Mouse (Mus musculus) midbrain, embryonic 11.5 days (tissue): ENCODE data around the gene Ergic3. TPM values are rescaled to one million over a fixed set of nuclear protein-coding genes. Genes with fewer than 3 reads are reported as not detected.

Experiments used
- ATAC-seq: fragments of 200-750 bp; cut with Nextera tagmentation; 2 replicates; pipeline ENCODE4 v1.8.0; 2017; ENCODE audit warnings: moderate TSS enrichment, moderate library complexity; ENCODE audit not compliant: low FRiP score
- DNase-seq: peaks from one replicate; pipeline ENCODE4 v3.0.0; 2015; ENCODE audit warnings: low spot score; ENCODE audit errors: missing footprints
- H3K27ac ChIP-seq: fragments of 300-500 bp; sonication (generic); 2 replicates; pipeline ENCODE4 v1.5.1; 2014; ENCODE audit warnings: low read depth, low read length
- H3K27me3 ChIP-seq: fragments of 300-500 bp; sonication (generic); 2 replicates; pipeline ENCODE4 v1.6.1; 2014; ENCODE audit warnings: mild to moderate bottlenecking, low read length, moderate library complexity, mixed read lengths; ENCODE audit not compliant: control insufficient read depth, insufficient read depth
- H3K36me3 ChIP-seq: fragments of 300-500 bp; sonication (generic); 2 replicates; pipeline ENCODE4 v1.6.1; 2014; ENCODE audit warnings: mild to moderate bottlenecking, low read length, moderate library complexity, mixed read lengths; ENCODE audit not compliant: control insufficient read depth, insufficient read depth
- H3K4me1 ChIP-seq: fragments of 300-500 bp; sonication (generic); 2 replicates; pipeline ENCODE4 v1.6.1; 2014; ENCODE audit warnings: low read length; ENCODE audit not compliant: control insufficient read depth, insufficient read depth
- H3K4me2 ChIP-seq: fragments of 300-500 bp; sonication (generic); 2 replicates; pipeline ENCODE4 v1.6.1; 2014; ENCODE audit warnings: mild to moderate bottlenecking, moderate library complexity
- H3K4me3 ChIP-seq: fragments of 300-500 bp; sonication (generic); 2 replicates; pipeline ENCODE4 v1.5.1; 2014; ENCODE audit warnings: low read depth, low read length
- H3K9ac ChIP-seq: fragments of 300-500 bp; sonication (generic); 2 replicates; pipeline ENCODE4 v1.6.1; 2014; ENCODE audit warnings: low read length
- H3K9me3 ChIP-seq: fragments of 300-500 bp; sonication (generic); 2 replicates; pipeline ENCODE4 v1.6.1; 2016; ENCODE audit warnings: low read length; ENCODE audit not compliant: control insufficient read depth
- WGBS: fragments of 180-500 bp; shearing (Covaris S2); extraction: QIAGEN DNeasy Blood & Tissue Kit; methylation state at CpG from one replicate; pipeline ENCODE4 v1.1.7; 2014; 5-methylcytosine and 5-hydroxymethylcytosine counted together
- polyA plus RNA-seq: library from polyadenylated mRNA; unstranded; fragments of >200 nt; fragmentation: Nextera tagmentation; extraction: Ambion mirVana; gene quantifications from 2 replicates; pipeline ENCODE4 v1.2.1, GENCODE M21; 2014

Ergic3 gene
- polyA plus RNA-seq, result 212 and 224 TPM in 2 replicates

DNA sequence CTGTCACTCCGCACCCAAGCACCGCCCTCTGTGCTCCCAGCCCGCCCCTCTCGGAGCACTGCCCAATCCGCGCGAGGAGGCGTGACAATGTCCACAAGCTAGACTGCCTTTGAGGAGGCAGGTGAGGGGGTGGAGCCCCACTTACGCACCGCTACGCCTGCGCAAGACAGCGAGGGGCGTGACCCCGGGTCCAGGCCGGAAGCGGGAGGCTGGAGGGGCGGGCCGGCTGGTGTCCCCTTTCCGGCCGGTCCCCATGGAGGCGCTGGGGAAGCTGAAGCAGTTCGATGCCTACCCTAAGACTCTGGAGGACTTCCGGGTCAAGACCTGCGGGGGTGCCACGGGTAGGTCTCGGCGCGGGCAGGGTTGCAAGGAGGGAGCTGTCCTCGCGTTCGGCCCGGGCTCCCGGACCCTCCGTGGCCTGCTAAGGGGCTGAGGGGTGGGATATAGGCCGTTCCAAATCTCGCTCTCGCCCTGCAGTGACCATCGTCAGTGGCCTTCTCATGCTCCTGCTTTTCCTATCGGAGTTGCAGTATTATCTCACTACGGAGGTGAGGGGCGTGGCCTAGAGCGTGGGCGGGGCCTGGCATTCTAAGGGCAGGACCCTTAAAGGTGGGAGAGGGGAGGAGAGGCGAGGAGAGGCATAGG is at the start of gene Ergic3, which contains the start of gene 6430550D23Rik:
Gene Ergic3, plus strand, starts transcription at position 158 of the 645 bp plus-strand sequence.
Gene 6430550D23Rik, minus strand, starts transcription at position 90 of the 645 bp plus-strand sequence.
- Histone ChIP-seq H3K4me1 (peaks cover 8% of the 10 kb centered on the region), H3K9me3 (no peaks in the 10 kb centered on the region), H3K36me3 (peaks cover 12% of the 10 kb centered on the region), H3K4me2 (peak within 1 kb of the TSS; percentile 79), H3K9ac (peak within 1 kb of the TSS; percentile 80), H3K27me3 (no peaks in the 10 kb centered on the region), H3K4me3 (peak within 1 kb of the TSS; percentile 86), H3K27ac (peak within 1 kb of the TSS; percentile 35; the same call in 1 of the 2 replicates)
- ATAC-seq, result peak; percentile 99
- DNase-seq, result peak; percentile 99
- under 1% methylated on average over 45 of the region's 45 CpGs for WGBS

DNA sequence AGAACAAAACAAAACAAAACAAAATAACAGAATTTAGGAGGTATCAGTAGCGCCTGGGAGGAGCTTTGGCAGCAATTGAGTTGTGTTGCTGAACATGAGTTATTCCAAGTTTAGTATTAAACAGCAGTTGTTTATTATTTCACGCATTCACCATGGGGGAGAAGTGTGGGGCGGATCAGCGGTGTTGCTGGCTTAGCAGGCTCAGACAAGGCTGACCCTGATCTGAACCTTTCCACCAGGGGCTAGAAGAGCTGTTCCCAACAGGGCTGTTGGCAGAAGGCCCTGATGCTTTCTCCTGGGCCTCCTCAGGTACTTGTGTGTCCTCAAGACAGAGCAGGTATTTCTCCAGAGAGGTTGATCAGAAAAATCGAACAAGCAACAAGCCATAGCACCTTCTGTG is 47.9 kb upstream of the Ergic3 start:
- no peak overlapping the region for H3K4me2 ChIP-seq
- H3K27me3 ChIP-seq, result no peaks in the 10 kb centered on the region
- H3K36me3 ChIP-seq, result peaks cover 2% of the 10 kb centered on the region; the same call in 1 of the 2 replicates
- ATAC-seq (no peak), DNase-seq (peak; percentile 44)
- H3K4me3 ChIP-seq, result no peak overlapping the region
- H3K27ac ChIP-seq, result no peak overlapping the region
- no peaks in the 10 kb centered on the region for H3K9me3 ChIP-seq
- H3K9ac ChIP-seq, result no peak overlapping the region
- 88% methylated on average over 5 of the region's 5 CpGs for whole genome bisulfite sequencing
- peaks cover 6% of the 10 kb centered on the region for H3K4me1 ChIP-seq

DNA sequence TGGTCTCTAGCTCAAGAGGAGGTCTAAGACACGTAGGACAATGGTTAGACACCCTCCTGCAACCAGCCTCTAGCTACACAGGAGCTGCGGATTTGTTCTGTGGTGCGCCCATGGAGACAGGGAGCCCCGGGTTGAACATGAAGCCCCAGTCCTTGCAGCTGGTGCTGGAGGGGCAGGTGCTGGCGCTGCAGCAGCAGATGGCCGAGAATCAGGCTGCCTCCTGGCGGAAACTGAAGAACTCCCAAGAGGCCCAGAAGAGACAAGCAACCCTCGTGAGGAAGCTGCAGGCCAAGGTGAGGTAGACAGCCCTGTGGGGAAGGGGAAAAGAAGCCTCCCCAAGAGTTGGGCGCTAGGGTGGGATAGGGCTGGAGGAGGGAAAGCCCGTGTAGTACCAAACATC is 46.0 kb upstream of the Ergic3 start:
- H3K4me2 ChIP-seq, result no peak overlapping the region
- no peaks in the 10 kb centered on the region for H3K9me3 ChIP-seq
- no peaks in the 10 kb centered on the region for H3K27me3 ChIP-seq
- no peak for DNase-seq
- H3K36me3 ChIP-seq, result peaks cover 5% of the 10 kb centered on the region; the same call in 1 of the 2 replicates
- no peak overlapping the region for H3K27ac ChIP-seq
- H3K4me1 ChIP-seq, result peaks cover 6% of the 10 kb centered on the region
- ATAC-seq, result no peak
- WGBS, result 83% methylated on average over 10 of the region's 10 CpGs
- H3K4me3 ChIP-seq, result no peak overlapping the region
- H3K9ac ChIP-seq, result no peak overlapping the region

DNA sequence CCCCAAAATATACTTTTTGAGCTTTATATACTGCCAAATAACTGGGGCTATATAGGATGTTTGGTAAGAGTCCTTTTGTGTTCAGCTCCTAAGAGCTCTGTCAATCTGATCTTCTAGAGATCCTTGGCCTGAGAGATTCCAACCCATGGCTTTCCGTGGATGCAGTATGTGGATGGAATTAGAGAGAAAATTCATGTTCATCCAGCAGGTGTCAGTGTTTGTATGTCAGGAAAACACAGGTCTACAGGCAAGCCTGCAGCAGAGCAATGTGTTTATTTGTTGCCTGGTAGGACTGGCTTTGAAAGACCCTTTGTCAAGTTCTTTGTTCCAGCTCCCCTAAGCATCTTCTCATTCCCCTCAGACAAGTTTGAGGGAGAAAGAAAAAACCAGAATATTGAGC is 44.9 kb upstream of the Ergic3 start:
- Histone ChIP-seq H3K4me3 (no peak overlapping the region), H3K27ac (no peak overlapping the region), H3K9me3 (no peaks in the 10 kb centered on the region), H3K4me1 (no peaks in the 10 kb centered on the region), H3K9ac (no peak overlapping the region), H3K27me3 (no peaks in the 10 kb centered on the region), H3K4me2 (no peak overlapping the region), H3K36me3 (peaks cover 9% of the 10 kb centered on the region; the same call in 1 of the 2 replicates)
- ATAC-seq (no peak), DNase-seq (peak; percentile 88)
- 41% methylated on average over 1 of the region's 1 CpGs for WGBS

DNA sequence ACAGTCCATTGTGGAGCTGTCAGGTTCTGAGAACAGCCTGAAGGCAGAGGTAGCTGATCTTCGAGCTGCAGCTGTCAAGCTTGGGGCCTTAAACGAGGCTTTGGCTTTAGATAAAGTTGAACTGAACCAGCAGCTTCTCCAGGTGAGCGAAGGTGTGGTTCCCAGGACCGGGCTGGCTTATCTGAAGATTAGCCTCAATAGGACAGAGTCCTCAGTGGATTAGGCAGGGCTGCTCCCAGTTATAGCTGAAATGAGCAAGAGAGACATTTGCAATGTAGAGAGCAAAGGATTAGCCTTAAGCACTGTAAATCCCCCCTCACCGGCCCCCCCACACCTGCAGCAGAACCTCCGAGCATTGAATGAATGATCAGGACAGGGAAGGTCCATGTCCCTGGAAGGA is 34.5 kb upstream of the Ergic3 start:
- H3K36me3 ChIP-seq, result peaks cover 24% of the 10 kb centered on the region
- no peak overlapping the region for H3K9ac ChIP-seq
- DNase-seq (no peak), ATAC-seq (no peak)
- no peak overlapping the region for H3K4me2 ChIP-seq
- H3K4me1 ChIP-seq, result no peaks in the 10 kb centered on the region
- no peaks in the 10 kb centered on the region for H3K9me3 ChIP-seq
- 82% methylated on average over 6 of the region's 6 CpGs for WGBS
- no peaks in the 10 kb centered on the region for H3K27me3 ChIP-seq
- no peak overlapping the region for H3K27ac ChIP-seq
- no peak overlapping the region for H3K4me3 ChIP-seq

DNA sequence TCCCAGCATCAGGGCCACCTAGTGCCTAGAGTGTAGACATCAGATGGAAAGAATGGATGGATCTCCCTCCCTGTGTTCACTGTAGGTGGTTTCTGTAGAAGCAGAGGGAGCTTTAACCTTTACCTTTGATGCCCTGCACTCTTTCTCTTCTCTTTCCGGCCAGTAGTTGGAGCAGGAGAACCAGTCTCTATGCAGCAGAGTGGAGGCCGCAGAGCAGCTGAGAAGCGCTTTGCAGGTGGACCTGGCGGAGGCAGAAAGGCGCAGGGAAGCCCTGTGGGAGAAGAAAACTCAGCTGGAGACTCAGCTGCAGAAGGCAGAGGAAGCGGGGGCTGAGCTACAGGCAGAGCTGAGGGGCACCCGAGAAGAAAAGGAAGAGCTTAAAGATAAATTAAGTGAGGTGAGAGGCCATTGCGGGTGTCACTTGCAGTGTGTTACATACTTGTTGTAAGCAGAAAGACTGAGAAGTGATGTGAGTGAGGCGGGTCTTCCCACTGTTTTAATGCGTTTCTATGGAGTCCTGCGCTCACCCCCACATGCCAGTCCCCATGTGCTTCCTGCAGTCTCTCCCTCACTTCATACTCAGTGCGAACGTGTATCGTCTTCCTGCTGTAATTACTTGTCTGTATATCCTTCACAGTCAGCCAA is 33.6 kb upstream of the Ergic3 start:
- H3K27me3 ChIP-seq, result no peaks in the 10 kb centered on the region
- ATAC-seq, result no peak
- no peak overlapping the region for H3K9ac ChIP-seq
- no peaks in the 10 kb centered on the region for H3K4me1 ChIP-seq
- H3K4me2 ChIP-seq, result no peak overlapping the region
- H3K27ac ChIP-seq, result no peak overlapping the region
- DNase-seq, result no peak
- 86% methylated on average over 14 of the region's 14 CpGs for WGBS
- peaks cover 19% of the 10 kb centered on the region for H3K36me3 ChIP-seq
- H3K9me3 ChIP-seq, result no peaks in the 10 kb centered on the region
- H3K4me3 ChIP-seq, result no peak overlapping the region

DNA sequence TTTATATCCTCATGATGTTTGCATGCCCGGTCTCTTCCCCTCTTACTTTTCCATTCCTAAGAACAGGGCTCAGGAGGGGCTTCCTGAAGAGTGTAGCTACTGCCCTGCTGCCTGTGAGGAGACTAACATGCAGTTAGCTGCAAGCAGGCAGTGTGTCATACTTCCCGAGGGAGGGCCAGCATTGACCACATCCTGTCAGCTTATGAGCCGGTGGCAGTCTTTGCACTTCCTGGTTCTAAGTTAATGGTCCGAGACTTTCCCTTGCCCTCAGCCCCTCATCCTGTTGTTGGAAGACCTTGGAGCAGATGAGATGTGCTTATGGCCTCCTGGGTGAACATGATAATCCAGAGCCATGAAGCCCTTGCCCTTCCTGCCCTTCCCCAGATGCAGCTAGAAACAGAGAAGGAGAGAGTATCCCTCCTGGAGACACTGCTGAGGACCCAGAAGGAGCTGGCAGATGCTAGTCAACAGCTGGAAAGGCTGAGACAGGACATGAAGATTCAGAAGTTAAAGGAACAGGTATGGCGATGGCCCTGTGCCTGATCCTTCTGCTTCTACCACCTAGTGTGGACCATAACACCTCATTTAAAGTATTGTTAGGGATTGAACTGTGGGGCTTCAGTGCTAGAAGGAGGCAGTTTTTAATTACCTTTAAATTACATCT is 28.4 kb upstream of the Ergic3 start:
- peaks cover 39% of the 10 kb centered on the region for H3K36me3 ChIP-seq
- H3K4me3 ChIP-seq, result no peak overlapping the region
- no peaks in the 10 kb centered on the region for H3K9me3 ChIP-seq
- H3K4me2 ChIP-seq, result no peak overlapping the region
- H3K27ac ChIP-seq, result no peak overlapping the region
- DNase-seq (no peak), ATAC-seq (no peak)
- H3K4me1 ChIP-seq, result no peaks in the 10 kb centered on the region
- H3K27me3 ChIP-seq, result no peaks in the 10 kb centered on the region
- no peak overlapping the region for H3K9ac ChIP-seq
- 92% methylated on average over 5 of the region's 5 CpGs for WGBS

DNA sequence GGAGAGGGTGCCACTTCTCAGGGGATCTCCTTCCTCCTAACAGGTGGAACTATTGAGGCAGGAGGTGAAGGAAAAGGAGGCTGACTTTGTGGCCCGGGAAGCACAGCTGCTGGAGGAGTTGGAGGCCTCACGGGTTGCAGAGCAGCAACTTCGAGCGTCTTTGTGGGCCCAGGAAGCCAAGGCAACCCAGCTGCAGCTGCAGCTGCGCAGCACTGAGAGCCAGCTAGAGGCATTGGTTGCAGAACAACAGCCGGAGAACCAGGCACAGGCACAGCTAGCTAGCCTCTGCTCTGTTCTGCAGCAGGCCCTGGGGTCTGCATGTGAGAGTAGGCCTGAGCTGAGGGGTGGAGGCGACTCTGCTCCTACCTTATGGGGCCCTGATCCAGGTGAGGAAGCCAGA is 22.1 kb upstream of the Ergic3 start:
- Histone ChIP-seq H3K9me3 (no peaks in the 10 kb centered on the region), H3K36me3 (peaks cover 38% of the 10 kb centered on the region), H3K27ac (no peak overlapping the region), H3K9ac (no peak overlapping the region), H3K4me1 (no peaks in the 10 kb centered on the region), H3K4me3 (no peak overlapping the region), H3K4me2 (no peak overlapping the region), H3K27me3 (no peaks in the 10 kb centered on the region)
- no peak for DNase-seq
- ATAC-seq, result no peak
- WGBS, result 93% methylated on average over 7 of the region's 7 CpGs

DNA sequence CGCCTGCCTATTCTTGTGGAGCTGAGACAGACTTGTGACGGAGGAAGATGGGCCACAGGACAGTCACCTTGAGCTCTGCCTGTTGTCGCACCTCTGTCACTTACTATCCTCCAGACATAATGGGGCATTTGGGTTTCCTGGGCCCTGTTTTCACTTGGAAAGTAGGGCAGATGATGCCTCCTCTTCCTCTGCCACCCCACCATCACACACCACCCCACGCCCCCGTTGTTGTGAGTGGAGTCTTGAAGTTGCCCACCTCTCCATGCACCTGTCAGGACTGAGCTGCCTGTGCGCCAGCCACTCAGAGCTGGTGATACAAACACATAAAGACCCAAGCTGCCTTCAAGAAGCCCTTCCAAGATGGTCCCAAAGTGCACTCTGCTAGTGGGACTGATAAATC is 20.7 kb upstream of the Ergic3 start:
- Histone ChIP-seq H3K9ac (no peak overlapping the region), H3K27ac (no peak overlapping the region), H3K4me1 (no peaks in the 10 kb centered on the region), H3K4me3 (no peak overlapping the region), H3K27me3 (no peaks in the 10 kb centered on the region), H3K36me3 (peaks cover 38% of the 10 kb centered on the region), H3K9me3 (no peaks in the 10 kb centered on the region), H3K4me2 (no peak overlapping the region)
- ATAC-seq, result no peak
- no peak for DNase-seq
- WGBS, result 96% methylated on average over 6 of the region's 6 CpGs
